Mouse (Mus musculus) left cerebral cortex, adult 8-10 months (tissue): ENCODE results near the gene Ifnb1. TPM values are rescaled to one million over a fixed set of nuclear protein-coding genes. Genes with fewer than 3 reads are reported as not detected.

Source experiments
- DNase-seq, 2 experiments: peaks; one replicate each; pipeline ENCODE4 v3.0.0; 2022; ENCODE audit warnings: low spot score in 2 of 2
- total RNA-seq, 4 experiments: library from RNA; stranded (reverse); gene quantifications; 2 replicates each; pipeline ENCODE4 v1.2.4; 2022

Gene Ifnb1
- total RNA-seq, 4 experiments from 2014 or later, result not detected

GRCm38 (mm10) chr4:88503753-88504152 lies 18.8 kb downstream of the Ifnb1 start:
- DNase-seq, result no peak

- DNase-seq, result no peak
Measured at GRCm38 (mm10) chr4:88501247-88501646, 21.3 kb downstream of the Ifnb1 start.

- DNase-seq, result no peak
Measured at GRCm38 (mm10) chr4:88496321-88497018, 26.1 kb downstream of the Ifnb1 start.

- DNase-seq, result no peak
Measured at GRCm38 (mm10) chr4:88489622-88490021, 33.0 kb downstream of the Ifnb1 start.

GRCm38 (mm10) chr4:88488107-88488506 lies 34.5 kb downstream of the Ifnb1 start:
- no peak for DNase-seq

- no peak for DNase-seq
Measured at GRCm38 (mm10) chr4:88480130-88480529, 42.4 kb downstream of the Ifnb1 start.

- DNase-seq, result no peak
Measured at GRCm38 (mm10) chr4:88478809-88479186, 43.8 kb downstream of the Ifnb1 start.

- no peak for DNase-seq
Measured at GRCm38 (mm10) chr4:88478177-88478808, 44.3 kb downstream of the Ifnb1 start.

- no peak for DNase-seq
Measured at GRCm38 (mm10) chr4:88476511-88477210, 45.9 kb downstream of the Ifnb1 start.

GRCm38 (mm10) chr4:88476084-88476483 lies 46.5 kb downstream of the Ifnb1 start:
- no peak for DNase-seq

Other genes starting within 250 kb of the Ifnb1 start
- gene Hacd4, start 83.8 kb downstream of the Ifnb1 start, total RNA-seq, result 1 to 10 TPM; 1.5 to 2.5 (median 2.1) TPM
- not detected for gene Ifna15, start 35.5 kb upstream of the Ifnb1 start, total RNA-seq
- gene Ifna14, start 49.0 kb upstream of the Ifnb1 start, total RNA-seq, result not detected
- gene Ifna9, start 69.6 kb upstream of the Ifnb1 start, total RNA-seq, result not detected
- gene Ifna12, start 80.6 kb upstream of the Ifnb1 start, total RNA-seq, result not detected
- gene C87499, start 111.6 kb upstream of the Ifnb1 start, total RNA-seq, result not detected
- not detected for gene Ifna13, start 121.7 kb upstream of the Ifnb1 start, total RNA-seq
- gene Ifna16, start 154.2 kb upstream of the Ifnb1 start, total RNA-seq, result not detected
- not detected for gene Ifna2, start 161.1 kb upstream of the Ifnb1 start, total RNA-seq
- not detected for gene Ifnab, start 168.6 kb upstream of the Ifnb1 start, total RNA-seq
- gene Gm26566, start 199.0 kb upstream of the Ifnb1 start, total RNA-seq, result 1 to 10 TPM in 2 of 4 experiments, under 1 TPM in 2; 0.61 to 1.8 (median 0.93) TPM
- 100 to 1,000 TPM in 1 of 4 experiments, 10 to 100 TPM in 3; 91.7 to 103 (median 95.7) TPM for gene Klhl9, start 199.7 kb upstream of the Ifnb1 start, total RNA-seq
- gene Gm13271, start 232.1 kb upstream of the Ifnb1 start, total RNA-seq, result not detected
- gene Gm13283, start 237.3 kb upstream of the Ifnb1 start, total RNA-seq, result not detected